Mouse (Mus musculus) right cerebral cortex, adult 18-20 months (tissue): ENCODE data around the gene Mtor.

Source experiments
- DNase-seq: peaks from one replicate; pipeline ENCODE4 v3.0.0; 2022; ENCODE audit warnings: mixed read lengths

The Mtor gene

GRCm38 (mm10) chr4:148535876-148536275, 87.5 kb downstream of the Mtor start:
- no peak for DNase-seq

- DNase-seq: no peak
Measured at GRCm38 (mm10) chr4:148549106-148549505, 100.7 kb downstream of the Mtor start.

GRCm38 (mm10) chr4:148557766-148558165, 109.4 kb downstream of the Mtor start:
- DNase-seq: no peak

- peak; percentile 85 for DNase-seq
Measured at GRCm38 (mm10) chr4:148558297-148559000, 110.0 kb downstream of the Mtor start, which contains the start of gene Exosc10. Exosc10 (plus strand) TSS chr4:148558429.

- DNase-seq: no peak
Measured at GRCm38 (mm10) chr4:148562676-148563075, 114.3 kb downstream of the Mtor start.

- DNase-seq: no peak
Measured at GRCm38 (mm10) chr4:148563595-148563994, 115.2 kb downstream of the Mtor start.

GRCm38 (mm10) chr4:148570138-148570537, 121.7 kb downstream of the Mtor start:
- DNase-seq: no peak

- no peak for DNase-seq
Measured at GRCm38 (mm10) chr4:148570693-148571295, 122.4 kb downstream of the Mtor start.

GRCm38 (mm10) chr4:148573222-148573621, 124.8 kb downstream of the Mtor start:
- no peak for DNase-seq

- no peak for DNase-seq
Measured at GRCm38 (mm10) chr4:148580765-148581164, 132.4 kb downstream of the Mtor start.

- DNase-seq: no peak
Measured at GRCm38 (mm10) chr4:148581422-148581821, 133.0 kb downstream of the Mtor start.

- DNase-seq: no peak
Measured at GRCm38 (mm10) chr4:148583257-148583656, 134.8 kb downstream of the Mtor start.

- DNase-seq: no peak
Measured at GRCm38 (mm10) chr4:148586648-148587047, 138.2 kb downstream of the Mtor start.

- no peak for DNase-seq
Measured at GRCm38 (mm10) chr4:148588793-148589192, 140.4 kb downstream of the Mtor start.

- no peak for DNase-seq
Measured at GRCm38 (mm10) chr4:148589565-148589964, 141.2 kb downstream of the Mtor start.

GRCm38 (mm10) chr4:148590421-148591170, 142.2 kb downstream of the Mtor start:
- no peak for DNase-seq

GRCm38 (mm10) chr4:148591171-148591630, 142.8 kb downstream of the Mtor start, which contains the start of gene Srm:
Srm (plus strand) TSS chr4:148591503.
- peak; percentile 99 for DNase-seq

- DNase-seq: no peak
Measured at GRCm38 (mm10) chr4:148591637-148592380, 143.4 kb downstream of the Mtor start.

GRCm38 (mm10) chr4:148593996-148594395, 145.6 kb downstream of the Mtor start:
- no peak for DNase-seq

- DNase-seq: no peak
Measured at GRCm38 (mm10) chr4:148595916-148596315, 147.5 kb downstream of the Mtor start.

GRCm38 (mm10) chr4:148596731-148597130, 148.3 kb downstream of the Mtor start:
- DNase-seq: no peak

- DNase-seq: no peak
Measured at GRCm38 (mm10) chr4:148598826-148599225, 150.4 kb downstream of the Mtor start.

- no peak for DNase-seq
Measured at GRCm38 (mm10) chr4:148600316-148600715, 151.9 kb downstream of the Mtor start.
